Mouse (Mus musculus): ENCODE measurements around the gene Ripor2. TPM values are rescaled to one million over a fixed set of nuclear protein-coding genes. Genes with fewer than 3 reads are reported as not detected.

Gene Ripor2
- 19.8 and 21.9 TPM in 2 replicates for polyA plus RNA-seq (2016; fragmentation: Nextera tagmentation; extraction: Ambion mirVana)

- ATAC-seq (ENCODE audit: low FRiP score, low read depth): no peak
- Histone ChIP-seq H3K9me3 (no peaks in the 10 kb centered on the region), H3K4me1 (peaks cover 5% of the 10 kb centered on the region), H3K27me3 (no peaks in the 10 kb centered on the region), H3K9ac (replicated peaks) (no peak within 1 kb of the TSS), H3K36me3 (no peaks in the 10 kb centered on the region), H3K4me2 (replicated peaks) (no peak within 1 kb of the TSS), H3K27ac (replicated peaks) (no peak within 1 kb of the TSS), H3K4me3 (no peak within 1 kb of the TSS)
- WGBS: 78% methylated on average over 10 of the region's 10 CpGs
These were observed at the start of gene Ripor2 for GRCm38 (mm10) chr13:24581833-24582232. Ripor2 (plus strand) TSS chr13:24582189.

DNA sequence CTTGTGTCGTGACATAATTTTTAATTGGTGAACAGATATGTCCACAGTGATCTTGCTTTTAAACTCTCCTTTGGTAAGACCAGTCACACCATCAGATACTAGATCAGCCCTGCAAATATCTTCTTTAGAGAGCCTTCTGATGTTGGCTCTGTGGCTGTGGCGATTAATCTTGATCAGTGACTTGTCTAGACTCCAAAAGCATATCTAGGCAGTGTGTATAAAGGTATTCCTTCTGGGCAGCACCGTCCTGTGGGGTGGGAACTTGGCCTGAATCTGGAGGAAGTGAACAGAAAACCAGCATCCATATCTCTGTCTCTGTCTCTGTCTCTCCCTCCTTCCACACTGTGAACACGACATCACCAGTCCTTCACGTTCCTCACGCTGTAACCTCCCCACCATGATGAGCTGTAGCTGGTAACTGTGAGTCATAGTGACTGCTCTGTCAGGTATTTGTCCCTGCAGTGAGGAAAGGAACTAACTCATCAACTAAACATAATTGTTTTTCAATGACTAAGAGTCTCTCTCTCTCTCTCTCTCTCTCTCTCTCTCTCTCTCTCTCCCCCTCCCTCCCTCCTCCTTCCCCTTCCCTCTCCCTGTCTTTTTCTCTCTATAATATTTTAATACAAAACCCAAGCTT lies 45.3 kb upstream of the Ripor2 start:
- 91% methylated on average over 6 of the region's 6 CpGs for WGBS
- ATAC-seq (ENCODE audit: low FRiP score, low read depth): no peak
- H3K4me3 ChIP-seq: no peak overlapping the region
- no peaks in the 10 kb centered on the region for H3K36me3 ChIP-seq
- H3K9me3 ChIP-seq: no peaks in the 10 kb centered on the region
- H3K9ac ChIP-seq (replicated peaks): no peak overlapping the region
- no peak overlapping the region for H3K27ac ChIP-seq (replicated peaks)
- H3K27me3 ChIP-seq: no peaks in the 10 kb centered on the region
- H3K4me2 ChIP-seq (replicated peaks): no peak overlapping the region
- H3K4me1 ChIP-seq: no peaks in the 10 kb centered on the region

DNA sequence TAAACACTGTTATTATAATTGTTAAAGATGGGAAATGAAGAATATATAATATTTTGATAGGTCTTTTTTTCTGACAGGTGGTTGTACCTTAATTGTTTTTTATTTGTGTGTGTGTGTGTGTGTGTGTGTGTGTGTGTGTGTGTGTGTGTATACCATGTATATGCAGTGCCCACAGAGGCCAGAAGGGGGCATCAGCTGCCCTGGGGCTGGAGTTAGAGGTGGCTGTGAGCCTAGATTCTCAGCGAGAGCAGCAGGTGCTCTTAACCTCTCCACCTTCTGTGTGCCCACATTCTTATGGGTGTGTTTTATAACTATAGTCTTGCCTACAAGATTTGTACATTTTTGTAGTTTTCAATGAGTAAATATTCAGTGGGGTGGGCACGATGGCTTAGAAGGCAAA lies 44.0 kb upstream of the Ripor2 start:
- no peaks in the 10 kb centered on the region for H3K4me1 ChIP-seq
- ATAC-seq (ENCODE audit: low FRiP score, low read depth): no peak
- H3K4me3 ChIP-seq: no peak overlapping the region
- no peak overlapping the region for H3K9ac ChIP-seq (replicated peaks)
- H3K27ac ChIP-seq (replicated peaks): no peak overlapping the region
- 84% methylated on average over 2 of the region's 2 CpGs for WGBS
- no peak overlapping the region for H3K4me2 ChIP-seq (replicated peaks)
- H3K9me3 ChIP-seq: no peaks in the 10 kb centered on the region
- H3K27me3 ChIP-seq: no peaks in the 10 kb centered on the region
- no peaks in the 10 kb centered on the region for H3K36me3 ChIP-seq

GRCm38 (mm10) chr13:24538941-24539340 lies 43.0 kb upstream of the Ripor2 start:
- no peak overlapping the region for H3K4me3 ChIP-seq
- H3K27ac ChIP-seq (replicated peaks): no peak overlapping the region
- H3K9me3 ChIP-seq: no peaks in the 10 kb centered on the region
- H3K4me2 ChIP-seq (replicated peaks): no peak overlapping the region
- 91% methylated on average over 5 of the region's 5 CpGs for WGBS
- ATAC-seq (ENCODE audit: low FRiP score, low read depth): no peak
- no peaks in the 10 kb centered on the region for H3K36me3 ChIP-seq
- no peaks in the 10 kb centered on the region for H3K27me3 ChIP-seq
- no peak overlapping the region for H3K9ac ChIP-seq (replicated peaks)
- no peaks in the 10 kb centered on the region for H3K4me1 ChIP-seq

GRCm38 (mm10) chr13:24545677-24546076 lies 36.3 kb upstream of the Ripor2 start:
- Histone ChIP-seq H3K9me3 (no peaks in the 10 kb centered on the region), H3K27me3 (no peaks in the 10 kb centered on the region), H3K36me3 (no peaks in the 10 kb centered on the region), H3K4me2 (replicated peaks) (no peak overlapping the region), H3K4me1 (peaks cover 5% of the 10 kb centered on the region; the same call in 1 of the 2 replicates), H3K27ac (replicated peaks) (no peak overlapping the region), H3K4me3 (no peak overlapping the region), H3K9ac (replicated peaks) (no peak overlapping the region)
- ATAC-seq (ENCODE audit: low FRiP score, low read depth): no peak
- 58% methylated on average over 1 of the region's 1 CpGs for WGBS

DNA sequence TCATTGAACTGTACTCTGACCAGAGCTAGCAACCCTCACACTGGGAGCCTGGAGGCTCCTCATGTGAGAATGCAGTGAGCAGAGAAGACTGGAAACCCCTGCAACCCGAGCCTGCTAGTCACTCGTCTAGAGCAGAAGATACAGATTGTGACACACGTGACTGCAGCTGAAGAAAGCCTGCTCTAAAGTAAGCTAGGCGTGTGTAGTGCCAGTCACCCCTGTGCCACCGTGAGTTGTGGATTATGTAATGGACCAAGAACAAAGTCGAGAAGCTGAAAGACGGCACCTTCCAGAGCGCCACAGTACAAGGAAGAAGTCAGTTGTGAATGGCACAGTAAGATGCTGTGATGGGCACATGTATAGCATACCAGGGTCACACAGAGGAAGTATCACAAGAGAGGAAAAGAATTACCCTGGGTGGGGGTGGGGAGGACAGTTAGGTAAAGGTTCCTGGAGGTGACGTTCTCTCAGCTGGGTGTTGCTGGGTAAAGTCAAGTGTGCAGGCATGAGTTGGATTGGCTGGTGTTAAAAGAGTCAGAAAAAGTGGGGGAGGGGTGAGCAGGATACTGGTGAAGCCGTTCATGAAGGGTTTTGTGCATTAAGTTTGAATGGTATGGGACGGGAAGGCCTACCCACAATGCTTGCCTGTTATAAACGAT lies 35.1 kb upstream of the Ripor2 start:
- ATAC-seq (ENCODE audit: low FRiP score, low read depth): no peak
- H3K9me3 ChIP-seq: no peaks in the 10 kb centered on the region
- H3K4me2 ChIP-seq (replicated peaks): no peak overlapping the region
- peaks cover 12% of the 10 kb centered on the region for H3K4me1 ChIP-seq
- H3K4me3 ChIP-seq: no peak overlapping the region
- H3K27me3 ChIP-seq: no peaks in the 10 kb centered on the region
- no peak overlapping the region for H3K27ac ChIP-seq (replicated peaks)
- H3K9ac ChIP-seq (replicated peaks): no peak overlapping the region
- H3K36me3 ChIP-seq: no peaks in the 10 kb centered on the region
- 86% methylated on average over 12 of the region's 12 CpGs for WGBS

DNA sequence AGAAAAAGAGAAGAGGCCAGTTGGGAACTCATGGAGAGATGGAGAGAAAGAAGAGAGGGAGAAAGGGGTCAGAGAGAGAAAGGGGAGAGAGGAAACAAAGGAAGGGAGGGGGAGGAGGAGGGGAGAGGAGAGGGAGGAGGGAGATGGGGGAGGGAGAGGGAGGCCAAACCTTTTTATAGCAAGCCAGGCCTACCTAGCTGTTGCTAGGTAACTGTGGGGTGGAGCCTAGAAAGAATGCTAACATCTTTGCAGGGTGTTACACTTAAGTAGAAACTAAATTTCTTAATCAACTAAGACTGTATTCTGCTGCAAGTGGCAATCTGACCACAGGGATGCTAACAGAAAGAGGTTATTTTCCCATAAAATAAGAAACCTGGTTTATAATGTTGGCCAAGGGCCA lies 33.1 kb upstream of the Ripor2 start:
- no peak overlapping the region for H3K27ac ChIP-seq (replicated peaks)
- H3K9ac ChIP-seq (replicated peaks): no peak overlapping the region
- peaks cover 15% of the 10 kb centered on the region for H3K4me1 ChIP-seq
- H3K4me2 ChIP-seq (replicated peaks): no peak overlapping the region
- H3K36me3 ChIP-seq: no peaks in the 10 kb centered on the region
- H3K9me3 ChIP-seq: no peaks in the 10 kb centered on the region
- no peak overlapping the region for H3K4me3 ChIP-seq
- H3K27me3 ChIP-seq: no peaks in the 10 kb centered on the region
- ATAC-seq (ENCODE audit: low FRiP score, low read depth): no peak

DNA sequence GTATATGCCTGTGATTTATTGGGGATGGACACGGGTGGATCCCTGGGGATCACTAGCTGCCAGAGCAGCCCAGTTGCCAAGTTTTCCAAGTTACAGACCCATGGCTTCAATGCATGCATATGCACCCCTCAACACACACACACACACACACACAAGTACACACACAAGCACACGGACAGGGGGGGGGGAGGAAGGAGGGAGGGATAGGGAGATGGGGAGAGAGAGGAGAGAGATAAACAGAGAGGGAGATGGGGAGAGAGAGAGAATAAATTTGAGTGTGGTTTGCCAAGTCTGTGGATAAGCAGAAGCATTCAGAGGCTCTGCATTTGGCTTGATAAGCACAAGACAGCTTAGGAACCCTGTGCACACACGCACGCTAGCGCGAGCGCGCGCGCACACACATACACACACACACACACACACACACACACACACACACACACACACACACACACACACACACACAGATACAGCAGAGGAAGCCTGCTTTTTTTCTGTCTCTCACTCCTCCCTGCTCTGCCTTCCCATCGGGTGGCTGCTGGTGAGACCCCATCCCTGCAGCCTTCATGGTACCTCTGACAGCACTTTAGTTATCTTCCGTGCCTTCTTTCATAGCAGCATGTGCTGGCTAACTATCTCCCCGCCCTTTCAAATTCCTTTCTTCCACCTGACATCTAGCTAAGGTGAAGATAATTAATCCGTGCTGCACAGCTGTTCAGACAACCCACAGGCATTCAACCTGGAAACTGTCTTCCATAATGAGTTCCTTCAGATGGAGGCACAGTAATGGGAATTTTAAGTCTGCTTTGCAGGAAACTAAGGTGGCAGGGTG lies 30.7 kb upstream of the Ripor2 start:
- no peak overlapping the region for H3K4me3 ChIP-seq
- ATAC-seq (ENCODE audit: low FRiP score, low read depth): no peak
- 46% methylated on average over 6 of the region's 14 CpGs for WGBS
- no peak overlapping the region for H3K4me2 ChIP-seq (replicated peaks)
- no peaks in the 10 kb centered on the region for H3K9me3 ChIP-seq
- H3K9ac ChIP-seq (replicated peaks): no peak overlapping the region
- H3K4me1 ChIP-seq: peaks cover 15% of the 10 kb centered on the region
- peak overlapping the region; percentile 54 for H3K27ac ChIP-seq (replicated peaks)
- H3K36me3 ChIP-seq: no peaks in the 10 kb centered on the region
- no peaks in the 10 kb centered on the region for H3K27me3 ChIP-seq

GRCm38 (mm10) chr13:24552039-24552438 lies 29.9 kb upstream of the Ripor2 start:
- 64% methylated on average over 4 of the region's 4 CpGs for WGBS
- Histone ChIP-seq H3K9me3 (no peaks in the 10 kb centered on the region), H3K4me3 (no peak overlapping the region), H3K27me3 (no peaks in the 10 kb centered on the region), H3K27ac (replicated peaks) (peak overlapping the region; percentile 54; the same call in 1 of the 2 replicates), H3K36me3 (no peaks in the 10 kb centered on the region), H3K9ac (replicated peaks) (no peak overlapping the region), H3K4me2 (replicated peaks) (no peak overlapping the region), H3K4me1 (peaks cover 15% of the 10 kb centered on the region)
- no peak for ATAC-seq (ENCODE audit: low FRiP score, low read depth)

DNA sequence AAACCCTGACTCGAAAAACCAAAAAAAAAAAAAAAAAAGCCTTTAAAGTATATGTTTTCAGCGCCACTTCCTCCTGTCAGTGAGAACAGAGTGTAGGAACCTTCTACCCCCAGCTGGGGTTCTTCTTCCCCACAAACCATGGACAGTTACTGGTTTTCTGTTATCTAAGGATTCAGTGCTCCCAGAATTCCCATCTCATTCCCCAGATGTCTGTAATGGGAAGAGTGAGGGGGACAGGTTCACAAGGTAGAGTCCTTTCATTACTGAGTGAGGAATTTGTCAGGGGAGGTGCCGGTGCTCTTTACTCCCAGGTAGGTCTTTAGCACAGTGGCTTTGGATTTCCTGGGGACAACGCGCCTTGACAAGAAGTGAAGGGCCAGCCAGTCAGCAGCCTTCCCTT lies 20.6 kb upstream of the Ripor2 start:
- Histone ChIP-seq H3K27me3 (no peaks in the 10 kb centered on the region), H3K36me3 (no peaks in the 10 kb centered on the region), H3K4me3 (no peak overlapping the region), H3K9ac (replicated peaks) (no peak overlapping the region), H3K4me1 (peaks cover 12% of the 10 kb centered on the region), H3K9me3 (no peaks in the 10 kb centered on the region), H3K27ac (replicated peaks) (no peak overlapping the region), H3K4me2 (replicated peaks) (no peak overlapping the region)
- WGBS: 87% methylated on average over 5 of the region's 5 CpGs
- ATAC-seq (ENCODE audit: low FRiP score, low read depth): no peak

GRCm38 (mm10) chr13:24564706-24565105 lies 17.3 kb upstream of the Ripor2 start:
- no peak for ATAC-seq (ENCODE audit: low FRiP score, low read depth)

More at GRCm38 (mm10) chr13:24564706-24565105, 17.3 kb upstream of the Ripor2 start:
- no peaks in the 10 kb centered on the region for H3K9me3 ChIP-seq
- no peak overlapping the region for H3K27ac ChIP-seq (replicated peaks)
- H3K4me3 ChIP-seq: no peak overlapping the region
- H3K4me1 ChIP-seq: peaks cover 12% of the 10 kb centered on the region
- no peak overlapping the region for H3K4me2 ChIP-seq (replicated peaks)
- no peaks in the 10 kb centered on the region for H3K36me3 ChIP-seq
- H3K9ac ChIP-seq (replicated peaks): no peak overlapping the region
- H3K27me3 ChIP-seq: no peaks in the 10 kb centered on the region
- 56% methylated on average over 8 of the region's 8 CpGs for whole genome bisulfite sequencing
